Mouse (Mus musculus) cortical plate, adult 2 months (tissue): ENCODE measurements around the gene Reg2. TPM values are rescaled to one million over a fixed set of nuclear protein-coding genes. Genes with fewer than 3 reads are reported as not detected.
"Not testable (repeated sequence)": the region's sequence is repeated elsewhere in the genome, so short reads cannot be mapped to it uniquely, and the experiment has no call there.

Experiments
- H3K27ac ChIP-seq: fragments of 200-500 bp; 2 replicates; pipeline ENCODE4 v1.5.1; 2012; ENCODE audit warnings: low read length, control low read depth, inconsistent platforms; ENCODE audit not compliant: insufficient read depth
- H3K4me1 ChIP-seq: fragments of 200-500 bp; 2 replicates; pipeline ENCODE4 v1.6.1; 2011; ENCODE audit warnings: low read length; ENCODE audit not compliant: control insufficient read depth, insufficient read depth
- H3K4me3 ChIP-seq: fragments of 200-500 bp; 2 replicates; pipeline ENCODE4 v1.5.1; 2011; ENCODE audit warnings: mild to moderate bottlenecking, low read length, control low read depth; ENCODE audit not compliant: insufficient read depth
- CTCF ChIP-seq: fragments of 200-500 bp; IDR thresholded peaks from 2 replicates; pipeline ENCODE4 v1.5.1; 2011; ENCODE audit warnings: mild to moderate bottlenecking, control low read depth, low read length; ENCODE audit not compliant: insufficient read depth; ENCODE audit errors: extremely low read depth
- POLR2A ChIP-seq: fragments of 200-500 bp; IDR thresholded peaks from 2 replicates; pipeline ENCODE4 v1.6.1; 2011; ENCODE audit warnings: mild to moderate bottlenecking, low read length, control low read depth; ENCODE audit not compliant: insufficient read depth; ENCODE audit errors: extremely low read depth
- polyA plus RNA-seq: library from polyadenylated mRNA; depleted of rRNA; stranded (reverse); fragments of >200 nt; gene quantifications from 2 replicates; pipeline ENCODE4 v1.2.3, GENCODE M21; 2012; rRNA removed

The Reg2 gene
- not detected in 2 replicates for polyA plus RNA-seq

DNA sequence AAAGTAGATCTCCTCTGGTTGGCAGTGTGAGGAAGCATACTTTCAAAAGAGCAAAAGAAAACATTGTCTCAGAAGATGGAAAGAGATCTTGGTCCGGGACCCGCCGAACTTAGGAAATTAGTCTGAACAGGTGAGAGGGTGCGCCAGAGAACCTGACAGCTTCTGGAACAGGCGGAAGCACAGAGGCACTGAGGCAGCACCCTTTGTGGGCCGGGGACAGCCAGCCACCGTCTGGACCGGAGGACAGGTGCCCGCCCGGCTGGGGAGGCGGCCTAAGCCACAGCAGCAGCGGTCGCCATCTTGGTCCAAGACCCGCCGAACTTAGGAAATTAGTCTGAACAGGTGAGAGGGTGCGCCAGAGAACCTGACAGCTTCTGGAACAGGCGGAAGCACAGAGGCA is at the start of gene Reg2:
Reg2 (plus strand) TSS at position 301 of the 400 bp plus-strand sequence.
- H3K4me1 ChIP-seq, H3K27ac ChIP-seq, H3K4me3 ChIP-seq: not testable (repeated sequence)

- Histone ChIP-seq H3K27ac (no peak overlapping the region), H3K4me3 (no peak overlapping the region), H3K4me1 (no peaks in the 10 kb centered on the region)
- no peak for TF ChIP-seq POLR2A
- no peak for TF ChIP-seq CTCF
These were observed 33.4 kb upstream of the Reg2 start for GRCm38 (mm10) chr6:78361971-78362563.

- TF ChIP-seq CTCF = no peak
- no peak for TF ChIP-seq POLR2A
- Histone ChIP-seq H3K4me1 (no peaks in the 10 kb centered on the region), H3K4me3 (no peak within 1 kb of the TSS), H3K27ac (no peak within 1 kb of the TSS)
These were observed 25.1 kb upstream of the Reg2 start, which contains the start of gene Reg3b for GRCm38 (mm10) chr6:78370357-78370756. TSS of gene Reg3b (plus strand) at chr6:78370657.

- Histone ChIP-seq H3K4me3 (no peak within 1 kb of the TSS), H3K27ac (no peak within 1 kb of the TSS), H3K4me1 (no peaks in the 10 kb centered on the region)
- TF ChIP-seq CTCF (no peak), POLR2A (no peak)
These were observed 16.7 kb upstream of the Reg2 start, which contains the start of gene Reg3d for GRCm38 (mm10) chr6:78378765-78379164. TSS of gene Reg3d (minus strand) at chr6:78378865.

GRCm38 (mm10) chr6:78380409-78380808 is 15.0 kb upstream of the Reg2 start, which contains the start of gene Reg3a:
TSS of gene Reg3a (plus strand) at chr6:78380709.
- Histone ChIP-seq H3K27ac (no peak within 1 kb of the TSS), H3K4me3 (no peak within 1 kb of the TSS), H3K4me1 (no peaks in the 10 kb centered on the region)
- TF ChIP-seq CTCF = no peak
- TF ChIP-seq POLR2A = no peak

- H3K4me3 ChIP-seq = no peak overlapping the region
- H3K4me1 ChIP-seq = no peaks in the 10 kb centered on the region
- H3K27ac ChIP-seq = no peak overlapping the region
- no peak for TF ChIP-seq CTCF
- no peak for TF ChIP-seq POLR2A
These were observed 9.8 kb upstream of the Reg2 start for GRCm38 (mm10) chr6:78385609-78386008.

DNA sequence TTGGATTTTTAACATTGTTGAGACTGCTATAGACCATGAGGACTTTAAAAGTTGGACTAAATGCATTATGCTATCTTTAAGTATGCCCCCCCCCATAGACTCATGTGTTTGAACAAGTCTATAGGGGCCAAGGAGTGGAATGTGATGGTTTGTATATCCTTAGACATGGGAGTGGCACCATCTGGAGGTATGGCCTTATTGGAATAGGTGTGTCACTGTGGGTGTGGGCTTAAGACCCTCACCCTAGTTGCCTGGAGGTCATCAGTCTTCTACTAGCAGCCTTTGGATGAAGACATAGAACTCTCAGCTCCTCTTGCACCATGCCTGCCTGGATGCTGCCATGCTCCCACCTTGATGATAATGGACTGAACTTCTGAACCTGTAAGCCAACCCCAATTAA is 27.0 kb downstream of the Reg2 start, which contains the start of gene Reg1:
Reg1 (plus strand) TSS at position 301 of the 400 bp plus-strand sequence.
- H3K27ac ChIP-seq, H3K4me3 ChIP-seq, H3K4me1 ChIP-seq: not testable (repeated sequence)

- Histone ChIP-seq H3K4me1 (no peaks in the 10 kb centered on the region), H3K27ac (no peak overlapping the region), H3K4me3 (no peak overlapping the region)
- TF ChIP-seq CTCF (no peak), POLR2A (no peak)
These were observed 30.1 kb downstream of the Reg2 start for GRCm38 (mm10) chr6:78425497-78425896.

DNA sequence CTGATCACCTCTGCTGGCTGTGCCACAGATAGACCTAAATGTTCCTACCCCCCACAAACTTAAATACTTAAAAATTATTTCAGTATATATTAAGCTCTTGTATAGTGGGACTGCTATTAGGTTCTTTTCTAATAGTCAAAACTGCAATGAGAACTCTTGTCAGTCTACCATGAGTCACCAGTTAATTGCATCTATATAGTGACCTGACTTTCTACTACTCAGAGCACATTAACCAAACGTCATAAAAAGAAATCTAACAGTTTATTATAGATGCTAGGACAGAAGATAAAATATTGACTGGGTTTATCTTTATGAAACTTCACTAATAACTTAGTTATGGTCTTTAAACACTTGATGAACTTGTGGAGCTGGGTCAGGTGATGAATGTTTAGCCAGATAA is 51.8 kb downstream of the Reg2 start:
- TF ChIP-seq CTCF (no peak), POLR2A (no peak)
- no peak overlapping the region for H3K4me3 ChIP-seq
- H3K27ac ChIP-seq = no peak overlapping the region
- no peaks in the 10 kb centered on the region for H3K4me1 ChIP-seq

DNA sequence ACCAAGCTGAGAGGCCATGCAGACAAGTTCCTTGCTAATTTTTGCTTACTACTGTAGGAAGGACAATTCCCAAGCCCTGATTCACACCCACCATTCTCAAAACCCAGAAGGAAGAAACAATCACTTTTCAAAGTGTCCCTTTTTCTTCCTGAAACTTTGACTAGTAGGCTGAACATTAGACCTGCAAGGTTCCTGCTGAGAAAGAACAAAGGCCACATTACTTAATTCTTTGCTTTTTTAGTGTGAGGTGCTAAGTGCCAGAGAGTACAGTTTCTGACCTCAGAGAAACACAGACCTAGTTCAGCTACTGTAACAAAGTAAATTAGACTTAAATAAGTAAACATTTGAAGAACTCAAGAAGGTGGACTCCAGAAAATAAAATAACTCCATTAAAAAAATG is 53.0 kb downstream of the Reg2 start:
- TF ChIP-seq CTCF (no peak), POLR2A (no peak)
- no peak overlapping the region for H3K27ac ChIP-seq
- no peak overlapping the region for H3K4me3 ChIP-seq
- no peaks in the 10 kb centered on the region for H3K4me1 ChIP-seq
